Mouse (Mus musculus): ENCODE measurements at regions not wholly inside any gene's neighbourhood (a gene's known extent, or its start where the extent isn't known, plus 50 kb on each side); places are given as distances from the start of the nearest gene placed in this dataset.

- Histone ChIP-seq H3K36me3 (replicated peaks in 1 of 2; ENCODE audit: control insufficient read depth in 1 of 2, insufficient read depth in 1 of 2, low read length in 1 of 2) (no peaks in the 10 kb centered on the region), H3K4me1 (ENCODE audit: control insufficient read depth in 1 of 2, insufficient read depth in 2 of 2) (peaks cover 0 to 15% of the 10 kb centered on the region in 2 experiments; a peak in 2 of 4 replicates), H3K9me3 (replicated peaks; ENCODE audit: low read length) (no peaks in the 10 kb centered on the region), H3K79me2 (replicated peaks; ENCODE audit: control insufficient read depth, extremely low read depth, insufficient read depth, poor library complexity, severe bottlenecking) (no peaks in the 10 kb centered on the region), H3K4me3 (replicated peaks in 1 of 3; ENCODE audit: low read depth in 2 of 3, low read length in 2 of 3, poor library complexity in 1 of 3) (no peak overlapping the region), H3K27me3 (replicated peaks) (no peaks in the 10 kb centered on the region), H3K27ac (ENCODE audit: insufficient read depth, low read depth) (no peak overlapping the region), H3K4me2 (ENCODE audit: insufficient read depth, low read depth, poor library complexity, severe bottlenecking) (no peak overlapping the region), H3K9ac (ENCODE audit: insufficient read depth, low read depth) (no peak overlapping the region)
- no peak for DNase-seq (ENCODE audit: extremely low read depth)
- no peak for TF ChIP-seq ZNF384 (IDR thresholded peaks at IDR 0.05; ENCODE audit: low read depth, low read length)
- TF ChIP-seq TCF12 (IDR thresholded peaks at IDR 0.05; ENCODE audit: low read depth, low read length): no peak
- no peak for TF ChIP-seq PAX5 (IDR thresholded peaks at IDR 0.05; ENCODE audit: low read length)
- TF ChIP-seq ELF1 (IDR thresholded peaks at IDR 0.05; ENCODE audit: low read depth, low read length): no peak
- no peak for TF ChIP-seq SIN3A (IDR thresholded peaks at IDR 0.05; ENCODE audit: low read length)
- TF ChIP-seq USF1 (IDR thresholded peaks at IDR 0.05; ENCODE audit: low read depth, low read length): no peak
- no peak for TF ChIP-seq CTCF (conservative IDR thresholded peaks at IDR 0.05 in 1 of 2, IDR thresholded peaks at IDR 0.05 in 1 of 2; ENCODE audit: low read depth in 2 of 2, low read length in 2 of 2)
- TF ChIP-seq USF2 (conservative IDR thresholded peaks at IDR 0.05; ENCODE audit: low read depth, low read length): no peak
- TF ChIP-seq MEF2A (IDR thresholded peaks at IDR 0.05; ENCODE audit: borderline replicate concordance, low read depth, low read length): no peak
- no peak for TF ChIP-seq NELFE (IDR thresholded peaks at IDR 0.05; ENCODE audit: low read depth, low read length)
- TF ChIP-seq NRF1 (IDR thresholded peaks at IDR 0.05; ENCODE audit: low read depth, low read length): no peak
- no peak for TF ChIP-seq KAT2A (IDR thresholded peaks at IDR 0.05; ENCODE audit: insufficient replicate concordance, low read length)
- in situ Hi-C loops (cut with MboI; ENCODE audit: low pct_ligation_motif_present, low pct_unique_long_range_greater_than_20kb, low sequenced_read_pairs): loop anchor here (25.0 kb wide), 1 partner anchor 169 kb away; no protein-coding TSS in a partner anchor
- dilution Hi-C loops (cut with MboI; ENCODE audit: extremely low pct_ligation_motif_present, extremely low pct_unique_long_range_greater_than_20kb, low sequenced_read_pairs): no loop called here
Observed at GRCm38 (mm10) chr10:117431086-117431619, 51.3 kb upstream of the Cpsf6 start.

GRCm38 (mm10) chr10:117430224-117430884 lies 50.5 kb upstream of the Cpsf6 start:
- Histone ChIP-seq H3K9me3 (replicated peaks; ENCODE audit: low read length) (no peaks in the 10 kb centered on the region), H3K27ac (ENCODE audit: insufficient read depth, low read depth) (no peak overlapping the region), H3K4me3 (replicated peaks in 1 of 3; ENCODE audit: low read depth in 2 of 3, low read length in 2 of 3, poor library complexity in 1 of 3) (no peak overlapping the region), H3K4me2 (ENCODE audit: insufficient read depth, low read depth, poor library complexity, severe bottlenecking) (no peak overlapping the region), H3K9ac (ENCODE audit: insufficient read depth, low read depth) (no peak overlapping the region), H3K4me1 (ENCODE audit: control insufficient read depth in 1 of 2, insufficient read depth in 2 of 2) (peaks cover 0 to 8% of the 10 kb centered on the region in 2 experiments; a peak in 2 of 4 replicates), H3K36me3 (replicated peaks in 1 of 2; ENCODE audit: control insufficient read depth in 1 of 2, insufficient read depth in 1 of 2, low read length in 1 of 2) (no peaks in the 10 kb centered on the region), H3K27me3 (replicated peaks) (no peaks in the 10 kb centered on the region), H3K79me2 (replicated peaks; ENCODE audit: control insufficient read depth, extremely low read depth, insufficient read depth, poor library complexity, severe bottlenecking) (no peaks in the 10 kb centered on the region)
- dilution Hi-C loops (cut with MboI; ENCODE audit: extremely low pct_ligation_motif_present, extremely low pct_unique_long_range_greater_than_20kb, low sequenced_read_pairs) (no loop called here), in situ Hi-C loops (cut with MboI; ENCODE audit: low pct_ligation_motif_present, low pct_unique_long_range_greater_than_20kb, low sequenced_read_pairs) (loop anchor here (25.0 kb wide), 1 partner anchor 168 kb away; no protein-coding TSS in a partner anchor)
- no peak for DNase-seq (ENCODE audit: extremely low read depth)
- TF ChIP-seq SIN3A (IDR thresholded peaks at IDR 0.05; ENCODE audit: low read length) (no peak), ETS1 (conservative IDR thresholded peaks at IDR 0.05; ENCODE audit: low read depth, low read length) (no peak), POLR2A (IDR thresholded peaks at IDR 0.05; ENCODE audit: low read depth, low read length) (no peak), HCFC1 (IDR thresholded peaks at IDR 0.05; ENCODE audit: low read depth, low read length) (no peak), NELFE (IDR thresholded peaks at IDR 0.05; ENCODE audit: low read depth, low read length) (no peak), UBTF (IDR thresholded peaks at IDR 0.05; ENCODE audit: low read depth, low read length) (no peak), CTCF (conservative IDR thresholded peaks at IDR 0.05 in 1 of 2, IDR thresholded peaks at IDR 0.05 in 1 of 2; ENCODE audit: low read depth in 2 of 2, low read length in 2 of 2) (no peak), NRF1 (IDR thresholded peaks at IDR 0.05; ENCODE audit: low read depth, low read length) (no peak), KAT2A (IDR thresholded peaks at IDR 0.05; ENCODE audit: insufficient replicate concordance, low read length) (no peak), ZMIZ1 (IDR thresholded peaks at IDR 0.05; ENCODE audit: low read depth, low read length) (no peak), E2F4 (IDR thresholded peaks at IDR 0.05; ENCODE audit: insufficient replicate concordance, low read depth, low read length) (no peak), USF1 (IDR thresholded peaks at IDR 0.05; ENCODE audit: low read depth, low read length) (no peak), ZNF384 (IDR thresholded peaks at IDR 0.05; ENCODE audit: low read depth, low read length) (no peak), MYC (IDR thresholded peaks at IDR 0.05; ENCODE audit: low read depth, low read length) (no peak), ELF1 (IDR thresholded peaks at IDR 0.05; ENCODE audit: low read depth, low read length) (no peak), RAD21 (IDR thresholded peaks at IDR 0.05; ENCODE audit: low read depth, low read length) (no peak), POLR2AphosphoS2 (IDR thresholded peaks at IDR 0.05; ENCODE audit: low read depth, low read length) (no peak), GABPA (IDR thresholded peaks at IDR 0.05; ENCODE audit: insufficient replicate concordance, low read depth, low read length) (no peak), TBP (conservative IDR thresholded peaks at IDR 0.05; ENCODE audit: low read depth, low read length) (no peak)

Data from CH12.LX (cell line).